Mouse (Mus musculus) regulatory T cell (primary cell): Measurements from ENCODE around the gene 1700008O03Rik.

Experiments
- in situ Hi-C: fragments of 300-600 bp; cut with MboI, MseI; formaldehyde crosslinking; loops from one replicate; pipeline ENCODE4 v1.15.1; 2025; ENCODE audit warnings: high pct_unique_total_duplicates

1700008O03Rik gene

GRCm38 (mm10) chr7:44375793-44376192, 9.8 kb downstream of the 1700008O03Rik start:
- in situ Hi-C loops = no loop called here

- in situ Hi-C loops = no loop called here
These were observed 10.4 kb downstream of the 1700008O03Rik start for GRCm38 (mm10) chr7:44375207-44375606.

- in situ Hi-C loops = no loop called here
These were observed 10.9 kb downstream of the 1700008O03Rik start for GRCm38 (mm10) chr7:44374756-44375155.

GRCm38 (mm10) chr7:44373889-44374652, 11.5 kb downstream of the 1700008O03Rik start:
- in situ Hi-C loops = no loop called here

GRCm38 (mm10) chr7:44373460-44373859, 12.2 kb downstream of the 1700008O03Rik start:
- in situ Hi-C loops = no loop called here

- in situ Hi-C loops = no loop called here
These were observed 12.9 kb downstream of the 1700008O03Rik start for GRCm38 (mm10) chr7:44372678-44373077.

- in situ Hi-C loops = no loop called here
These were observed 24.8 kb downstream of the 1700008O03Rik start for GRCm38 (mm10) chr7:44360792-44361301.

- in situ Hi-C loops = no loop called here
These were observed 25.5 kb downstream of the 1700008O03Rik start for GRCm38 (mm10) chr7:44359908-44360672.

GRCm38 (mm10) chr7:44358886-44359654, 26.6 kb downstream of the 1700008O03Rik start:
- in situ Hi-C loops = no loop called here

GRCm38 (mm10) chr7:44358012-44358411, 27.6 kb downstream of the 1700008O03Rik start:
- in situ Hi-C loops = no loop called here

GRCm38 (mm10) chr7:44357531-44357930, 28.1 kb downstream of the 1700008O03Rik start:
- in situ Hi-C loops = no loop called here

GRCm38 (mm10) chr7:44356590-44357481, 28.8 kb downstream of the 1700008O03Rik start:
- in situ Hi-C loops = no loop called here

- in situ Hi-C loops = no loop called here
These were observed 30.2 kb downstream of the 1700008O03Rik start for GRCm38 (mm10) chr7:44355411-44355810.

- in situ Hi-C loops = loop anchor here (5.0 kb wide), 2 partner anchors 41 to 86 kb away; partner anchors contain the start of gene Shank1
These were observed 31.8 kb downstream of the 1700008O03Rik start for GRCm38 (mm10) chr7:44353601-44354340.

GRCm38 (mm10) chr7:44352750-44353600, 32.6 kb downstream of the 1700008O03Rik start:
- in situ Hi-C loops = loop anchor here (5.0 kb wide), 2 partner anchors 41 to 86 kb away; partner anchors contain the start of gene Shank1

- in situ Hi-C loops = loop anchor here (5.0 kb wide), 2 partner anchors 40 to 85 kb away; partner anchors contain the start of gene Shank1
These were observed 33.5 kb downstream of the 1700008O03Rik start for GRCm38 (mm10) chr7:44351881-44352749.

GRCm38 (mm10) chr7:44350957-44351711, 34.5 kb downstream of the 1700008O03Rik start:
- in situ Hi-C loops = loop anchor here (5.0 kb wide), 2 partner anchors 39 to 84 kb away; partner anchors contain the start of gene Shank1
